Mouse (Mus musculus) ovary, postnatal 36 days (tissue): Measurements from ENCODE around the gene Mpzl3.

Source experiments
- DNase-seq: peaks from one replicate; pipeline ENCODE4 v3.0.0; 2022; ENCODE audit warnings: low spot score, mixed read lengths

Mpzl3 gene

GRCm38 (mm10) chr9:45102528-45102927 lies 47.5 kb downstream of the Mpzl3 start:
- no peak for DNase-seq

- no peak for DNase-seq
These were observed 48.4 kb downstream of the Mpzl3 start for GRCm38 (mm10) chr9:45103211-45103979.

- DNase-seq = no peak
These were observed 50.8 kb downstream of the Mpzl3 start for GRCm38 (mm10) chr9:45105596-45106374.

- peak; percentile 25 for DNase-seq
These were observed 60.7 kb downstream of the Mpzl3 start for GRCm38 (mm10) chr9:45115706-45116105.

- no peak for DNase-seq
These were observed 61.8 kb downstream of the Mpzl3 start for GRCm38 (mm10) chr9:45116819-45117218.

- DNase-seq = no peak
These were observed 62.9 kb downstream of the Mpzl3 start, which contains the start of gene Scn2b for GRCm38 (mm10) chr9:45117741-45118431. Scn2b (plus strand) TSS chr9:45117782.

GRCm38 (mm10) chr9:45118552-45118951 lies 63.6 kb downstream of the Mpzl3 start:
- no peak for DNase-seq

- DNase-seq = no peak
These were observed 64.4 kb downstream of the Mpzl3 start for GRCm38 (mm10) chr9:45119316-45119953.

- DNase-seq = no peak
These were observed 65.1 kb downstream of the Mpzl3 start for GRCm38 (mm10) chr9:45119954-45120530.

- no peak for DNase-seq
These were observed 65.6 kb downstream of the Mpzl3 start for GRCm38 (mm10) chr9:45120567-45120966.

- no peak for DNase-seq
These were observed 66.0 kb downstream of the Mpzl3 start for GRCm38 (mm10) chr9:45121001-45121400.

- DNase-seq = peak; percentile 68
These were observed 66.8 kb downstream of the Mpzl3 start for GRCm38 (mm10) chr9:45121769-45122168.

- peak; percentile 25 for DNase-seq
These were observed 67.3 kb downstream of the Mpzl3 start for GRCm38 (mm10) chr9:45122209-45122761.

GRCm38 (mm10) chr9:45125211-45125610 lies 70.2 kb downstream of the Mpzl3 start:
- DNase-seq = no peak

GRCm38 (mm10) chr9:45126941-45127340 lies 72.0 kb downstream of the Mpzl3 start:
- no peak for DNase-seq
